Mouse (Mus musculus) monocyte, adult 59 days (primary cell): ENCODE results near the gene Uqcc2. TPM values are rescaled to one million over a fixed set of nuclear protein-coding genes. Genes with fewer than 3 reads are reported as not detected.

Source experiments
- total RNA-seq, 2 experiments: library from RNA; stranded (reverse); gene quantifications; one replicate each; pipeline ENCODE4 v1.2.4; 2023

Gene Uqcc2
- total RNA-seq = 10 to 100 TPM; 51.8 to 64.8 TPM

GRCm38 (mm10) chr17:27133551-27134141, at the start of gene Uqcc2:
Uqcc2 (minus strand) TSS chr17:27133916.

GRCm38 (mm10) chr17:27167545-27167944, 33.8 kb upstream of the Uqcc2 start, which contains the start of gene Ip6k3:
Ip6k3 (minus strand) TSS chr17:27167795.

Other genes with a start within 250 kb of the Uqcc2 start
- 1 to 10 TPM; 1.3 to 2.1 TPM for gene Kifc5b, start 216.8 kb downstream of the Uqcc2 start, total RNA-seq
- gene Phf1, start 200.9 kb downstream of the Uqcc2 start, total RNA-seq = 10 to 100 TPM; 33.5 to 36.3 TPM
- 10 to 100 TPM; 84.9 to 92.8 TPM for gene Cuta, start 194.3 kb downstream of the Uqcc2 start, total RNA-seq
- gene Syngap1, start 192.7 kb downstream of the Uqcc2 start, total RNA-seq = 1 to 10 TPM; 1.8 to 4.4 TPM
- gene Zbtb9, start 160.7 kb downstream of the Uqcc2 start, total RNA-seq = 10 to 100 TPM; 10.5 to 11.1 TPM
- gene Bak1, start 104.9 kb downstream of the Uqcc2 start, total RNA-seq = 100 to 1,000 TPM; 100 to 107 TPM
- 10 to 100 TPM; 10.4 to 10.6 TPM for gene Itpr3, start 76.6 kb downstream of the Uqcc2 start, total RNA-seq
- 10 to 100 TPM in 1 of 2 experiments, 1 to 10 TPM in 1; 9.6 to 12.1 TPM for gene Ip6k3, start 33.9 kb upstream of the Uqcc2 start, total RNA-seq
- 10 to 100 TPM; 67.5 to 75.6 TPM for gene Lemd2, start 70.6 kb upstream of the Uqcc2 start, total RNA-seq